Mouse (Mus musculus): ENCODE measurements around the gene Tns1.
A peak's percentile ranks its signal among the peaks of the same experiment; 100 is the strongest.

Tns1 gene

GRCm38 (mm10) chr1:73954614-73955013, 169.6 kb downstream of the Tns1 start:
- DNase-seq: peak; percentile 80 to 81

- DNase-seq: peak; percentile 42 to 76
These were observed 170.2 kb downstream of the Tns1 start for GRCm38 (mm10) chr1:73954015-73954408.

GRCm38 (mm10) chr1:73953317-73954014, 170.8 kb downstream of the Tns1 start:
- DNase-seq: no peak

- DNase-seq: no peak
These were observed 171.7 kb downstream of the Tns1 start for GRCm38 (mm10) chr1:73952598-73952997.

- DNase-seq: no peak
These were observed 173.1 kb downstream of the Tns1 start for GRCm38 (mm10) chr1:73951178-73951577.

- no peak for DNase-seq
These were observed 175.5 kb downstream of the Tns1 start for GRCm38 (mm10) chr1:73948757-73949156.

GRCm38 (mm10) chr1:73947525-73948304, 176.5 kb downstream of the Tns1 start:
- no peak for DNase-seq

GRCm38 (mm10) chr1:73946701-73947100, 177.5 kb downstream of the Tns1 start:
- DNase-seq: no peak

GRCm38 (mm10) chr1:73944393-73944792, 179.9 kb downstream of the Tns1 start:
- no peak for DNase-seq

- DNase-seq: peak in 1 of 2 experiments; percentile 30
These were observed 180.5 kb downstream of the Tns1 start for GRCm38 (mm10) chr1:73943667-73944289.

- DNase-seq: no peak
These were observed 181.0 kb downstream of the Tns1 start for GRCm38 (mm10) chr1:73943255-73943654.

GRCm38 (mm10) chr1:73942243-73942642, 182.0 kb downstream of the Tns1 start:
- DNase-seq: peak in 1 of 2 experiments; percentile 44

GRCm38 (mm10) chr1:73941697-73942096, 182.6 kb downstream of the Tns1 start:
- DNase-seq: peak; percentile 47 to 63

- DNase-seq: no peak
These were observed 183.6 kb downstream of the Tns1 start for GRCm38 (mm10) chr1:73940491-73941204.

GRCm38 (mm10) chr1:73938597-73938996, 185.7 kb downstream of the Tns1 start:
- no peak for DNase-seq

- no peak for DNase-seq
These were observed 186.4 kb downstream of the Tns1 start for GRCm38 (mm10) chr1:73937805-73938204.

- DNase-seq: peak; percentile 53 to 63
These were observed 187.7 kb downstream of the Tns1 start for GRCm38 (mm10) chr1:73936537-73936936.

- peak; percentile 61 to 80 for DNase-seq
These were observed 188.7 kb downstream of the Tns1 start for GRCm38 (mm10) chr1:73935442-73936080.

GRCm38 (mm10) chr1:73933146-73933490, 191.1 kb downstream of the Tns1 start:
- no peak for DNase-seq

GRCm38 (mm10) chr1:73932421-73933145, 191.7 kb downstream of the Tns1 start:
- peak; percentile 84 to 85 for DNase-seq

- peak; percentile 80 to 88 for DNase-seq
These were observed 192.4 kb downstream of the Tns1 start for GRCm38 (mm10) chr1:73931851-73932250.
